Mouse (Mus musculus) right cerebral cortex, adult 18-20 months (tissue): ENCODE results near the gene Isoc2a.

Source experiments
- DNase-seq: peaks from one replicate; pipeline ENCODE4 v3.0.0; 2022; ENCODE audit warnings: mixed read lengths

The Isoc2a gene

DNA sequence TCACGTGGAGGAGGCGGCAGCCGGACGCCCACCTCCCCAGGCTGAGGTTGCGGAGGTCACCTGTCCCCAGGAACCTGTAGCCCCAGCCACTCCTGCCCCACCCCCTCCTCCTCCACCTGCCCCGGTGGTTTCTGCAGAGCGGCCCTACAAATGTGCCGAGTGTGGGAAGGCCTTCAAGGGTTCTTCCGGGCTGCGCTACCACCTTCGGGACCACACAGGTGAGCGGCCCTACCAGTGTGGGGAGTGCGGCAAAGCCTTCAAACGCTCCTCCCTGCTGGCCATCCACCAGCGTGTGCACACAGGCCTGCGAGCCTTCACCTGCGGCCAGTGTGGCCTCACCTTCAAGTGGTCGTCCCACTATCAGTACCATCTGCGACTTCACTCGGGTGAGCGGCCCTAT, 43.0 kb downstream of the Isoc2a start:
- DNase-seq = no peak

DNA sequence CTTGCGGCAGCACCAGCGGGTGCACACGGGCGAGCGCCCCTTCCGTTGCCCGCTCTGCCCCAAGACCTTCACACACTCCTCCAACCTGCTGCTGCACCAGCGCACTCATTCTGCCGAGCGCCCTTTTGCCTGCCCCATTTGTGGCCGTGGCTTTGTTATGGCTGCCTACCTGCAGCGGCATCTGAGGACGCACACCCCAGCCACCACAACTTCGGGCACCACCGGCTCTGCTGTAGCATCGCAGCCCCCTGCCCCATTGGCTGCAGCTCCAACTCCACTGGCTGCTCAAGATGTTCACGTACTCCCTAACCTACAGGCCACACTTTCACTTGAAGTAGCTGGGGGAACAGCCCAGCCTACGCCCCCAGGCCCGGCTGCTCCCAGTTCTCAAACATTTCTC, 43.5 kb downstream of the Isoc2a start:
- no peak for DNase-seq

DNA sequence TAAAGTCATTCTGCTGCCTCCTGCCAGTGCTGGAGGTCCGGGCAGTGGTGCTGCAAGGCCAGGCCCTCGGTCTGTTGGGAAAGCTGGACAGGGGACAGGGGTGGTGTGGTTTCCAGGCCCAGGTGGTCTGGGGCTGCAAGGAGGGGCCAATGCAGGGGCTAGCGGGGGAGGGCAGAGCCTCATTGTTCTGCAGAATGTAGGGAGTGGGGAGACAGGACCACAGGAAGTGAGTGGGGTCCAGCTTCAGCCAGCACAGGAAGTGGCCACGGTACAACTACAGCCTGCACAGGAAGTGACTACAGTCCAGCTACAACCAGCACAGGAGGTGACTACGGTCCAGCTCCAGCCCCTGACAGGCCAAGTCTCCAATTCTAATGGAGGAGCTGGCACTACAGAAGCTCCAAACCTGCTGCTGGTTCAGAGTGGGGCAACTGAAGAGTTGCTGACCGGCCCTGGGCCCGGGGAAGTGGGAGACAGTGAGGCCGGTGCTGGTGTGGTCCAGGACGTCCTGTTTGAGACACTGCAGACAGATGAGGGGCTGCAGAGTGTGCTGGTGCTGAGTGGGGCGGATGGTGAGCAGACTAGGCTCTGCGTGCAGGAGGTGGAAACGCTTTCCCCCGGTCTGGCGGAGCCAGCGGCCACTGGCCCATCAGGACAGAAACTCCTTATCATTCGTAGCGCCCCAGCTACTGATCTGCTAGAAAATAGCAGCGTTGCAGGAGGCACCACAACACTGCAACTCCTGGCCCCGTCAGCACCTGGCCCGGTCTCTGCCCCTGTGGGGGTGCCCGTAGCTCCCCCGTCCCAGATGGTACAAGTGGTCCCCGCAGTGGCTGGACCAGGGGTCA, 44.2 kb downstream of the Isoc2a start:
- DNase-seq = no peak

DNA sequence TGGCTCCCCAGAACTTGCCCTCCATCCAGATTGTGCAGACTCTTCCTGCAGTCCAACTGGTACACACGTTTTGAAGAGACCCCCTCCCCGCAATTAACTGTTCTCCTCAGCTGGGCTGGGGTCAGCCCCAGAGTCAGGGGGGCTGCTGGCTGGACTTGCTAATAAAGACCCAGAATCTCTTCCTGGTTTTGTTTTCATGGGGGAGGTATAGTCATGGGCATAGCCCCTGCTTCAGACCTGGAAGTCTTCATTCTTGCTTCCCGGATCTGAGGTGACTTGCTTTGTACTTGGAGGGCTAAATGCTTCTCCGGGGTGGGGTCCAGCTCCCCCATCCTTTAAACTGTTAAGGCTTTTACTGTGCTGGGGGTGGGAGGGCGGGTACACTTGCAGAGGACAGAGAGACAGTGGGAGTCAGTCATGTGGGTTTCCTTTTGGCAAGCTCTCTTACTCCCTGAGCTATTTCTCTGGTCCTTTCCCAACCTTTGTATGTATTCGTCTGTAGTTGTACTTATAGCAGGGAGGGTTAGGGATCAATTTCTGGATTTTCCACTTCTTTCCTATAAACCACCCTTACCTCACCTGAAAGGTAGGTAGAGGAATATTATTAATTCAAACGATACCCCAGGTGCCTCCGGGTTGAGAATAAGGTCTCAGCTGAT, 45.0 kb downstream of the Isoc2a start, which contains the start of gene Nat14:
Gene Nat14 (plus strand): TSS at position 205 of the 659 bp plus-strand sequence.
- no peak for DNase-seq

DNA sequence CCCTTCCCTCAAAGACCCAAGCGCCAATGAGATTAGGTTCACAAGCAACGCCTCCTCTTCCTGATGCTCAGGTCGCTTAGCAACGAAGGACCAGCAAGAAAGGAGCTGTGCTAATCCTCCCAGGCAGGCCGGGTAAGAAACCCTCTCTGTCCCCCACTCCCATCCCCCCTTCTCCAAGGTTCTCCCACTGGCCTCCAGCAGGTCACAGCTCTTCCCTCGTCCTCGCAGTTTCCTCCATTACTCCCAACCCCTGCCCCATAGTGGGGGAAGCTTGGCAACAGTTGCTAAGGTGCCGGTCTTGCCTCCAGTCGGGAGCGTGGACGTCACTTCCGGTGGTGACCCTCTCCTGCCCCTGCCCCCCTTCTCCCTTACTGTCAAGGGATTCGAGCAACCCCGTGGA, 45.6 kb downstream of the Isoc2a start:
- peak; percentile 92 for DNase-seq

DNA sequence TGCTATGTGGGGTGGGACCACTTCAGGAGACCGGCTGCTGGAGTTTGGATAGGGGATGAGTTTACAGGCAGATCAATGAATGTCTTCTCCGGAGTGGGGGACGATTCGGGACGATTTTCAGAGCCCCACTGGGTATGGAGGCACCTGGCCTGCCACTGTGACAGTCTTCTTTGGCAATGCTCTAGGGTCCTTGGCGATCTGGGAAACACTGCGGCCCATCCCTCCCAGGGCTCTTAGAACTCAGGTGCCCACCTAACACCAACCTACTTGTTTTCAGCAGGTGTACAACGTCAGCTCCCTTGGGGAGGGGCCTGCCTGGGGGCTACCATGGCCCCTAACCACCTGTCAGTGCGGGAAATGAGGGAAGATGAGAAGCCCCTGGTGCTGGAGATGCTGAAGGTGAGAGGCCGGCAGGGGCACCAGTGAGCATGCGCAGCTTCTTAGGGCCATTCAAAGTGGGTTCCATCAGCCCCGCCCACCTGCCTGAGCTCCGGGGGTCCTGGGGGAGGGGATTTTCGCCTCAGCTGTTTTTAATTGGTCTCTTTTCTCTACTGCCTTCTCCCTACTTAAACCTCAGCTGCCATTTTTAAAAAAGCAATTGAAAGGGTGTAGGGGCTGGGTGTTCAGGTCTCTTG, 46.1 kb downstream of the Isoc2a start:
- peak; percentile 75 for DNase-seq

DNA sequence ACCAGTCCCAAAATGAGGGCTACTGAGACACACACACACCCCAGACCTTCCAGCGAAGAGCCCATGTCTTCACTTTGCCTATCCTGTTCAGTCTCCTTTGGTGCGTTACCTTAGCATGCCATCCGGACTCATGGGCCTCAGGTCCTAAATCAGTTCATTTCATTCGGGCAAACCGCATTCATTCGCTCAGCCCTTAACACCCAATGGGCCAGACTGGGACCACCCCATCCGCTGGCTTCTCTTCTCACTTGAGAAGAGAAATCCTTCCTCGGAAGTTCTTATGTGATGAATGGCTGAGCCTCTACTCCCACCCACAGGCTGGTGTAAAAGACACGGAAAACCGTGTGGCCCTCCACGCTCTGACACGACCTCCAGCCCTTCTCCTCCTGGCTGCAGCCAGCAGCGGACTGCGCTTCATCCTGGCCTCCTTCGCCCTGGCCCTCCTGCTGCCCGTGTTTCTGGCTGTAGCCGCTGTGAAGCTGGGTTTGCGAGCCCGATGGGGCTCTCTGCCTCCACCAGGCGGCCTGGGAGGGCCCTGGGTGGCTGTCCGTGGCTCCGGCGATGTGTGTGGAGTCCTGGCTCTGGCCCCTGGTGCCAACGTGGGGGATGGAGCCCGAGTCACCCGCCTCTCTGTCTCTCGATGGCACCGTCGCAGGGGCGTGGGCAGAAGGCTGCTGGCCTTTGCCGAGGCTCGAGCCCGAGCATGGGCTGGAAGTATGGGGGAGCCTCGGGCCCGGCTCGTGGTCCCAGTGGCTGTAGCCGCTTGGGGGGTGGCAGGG, 46.8 kb downstream of the Isoc2a start:
- DNase-seq = peak; percentile 67

DNA sequence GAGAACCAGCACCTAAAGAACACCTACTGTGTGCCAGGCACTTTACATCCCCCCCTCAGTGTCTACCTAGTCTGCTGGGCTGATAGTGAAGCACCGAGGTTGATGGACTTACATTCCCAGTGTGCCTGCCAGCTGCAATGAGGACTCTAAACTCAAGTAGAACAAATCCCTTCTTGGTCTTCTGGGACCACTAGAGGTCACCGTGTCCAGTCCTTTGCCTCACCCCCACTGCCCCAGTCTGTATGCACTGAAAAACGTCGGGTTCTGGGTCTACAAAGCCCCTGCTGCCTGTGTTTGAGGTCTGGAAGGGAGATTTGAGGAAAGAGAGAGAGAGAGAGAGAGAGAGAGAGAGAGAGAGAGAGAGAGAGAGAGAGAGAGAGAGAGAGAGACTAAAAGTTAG, 47.5 kb downstream of the Isoc2a start:
- no peak for DNase-seq

DNA sequence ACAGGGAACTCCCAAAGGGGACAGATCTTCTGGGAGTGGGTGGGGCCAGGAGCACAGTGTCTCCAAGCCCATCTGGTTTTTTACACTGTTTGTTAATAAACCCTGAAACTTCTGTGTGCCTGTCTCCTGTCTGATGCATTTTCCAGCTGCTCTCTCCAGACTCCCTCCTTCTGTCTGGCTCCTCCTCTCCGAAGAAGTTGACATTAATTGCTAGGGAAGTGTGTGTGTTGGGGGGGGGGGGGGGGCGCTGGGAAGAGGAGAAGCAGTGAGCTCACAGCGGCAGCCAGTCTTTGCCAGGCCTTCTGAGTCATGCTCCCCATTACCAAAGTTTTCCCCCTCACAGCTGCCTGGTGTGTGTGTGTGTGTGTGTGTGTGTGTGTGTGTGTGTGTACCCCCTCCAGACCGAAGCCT, 47.9 kb downstream of the Isoc2a start:
- DNase-seq = peak; percentile 55

DNA sequence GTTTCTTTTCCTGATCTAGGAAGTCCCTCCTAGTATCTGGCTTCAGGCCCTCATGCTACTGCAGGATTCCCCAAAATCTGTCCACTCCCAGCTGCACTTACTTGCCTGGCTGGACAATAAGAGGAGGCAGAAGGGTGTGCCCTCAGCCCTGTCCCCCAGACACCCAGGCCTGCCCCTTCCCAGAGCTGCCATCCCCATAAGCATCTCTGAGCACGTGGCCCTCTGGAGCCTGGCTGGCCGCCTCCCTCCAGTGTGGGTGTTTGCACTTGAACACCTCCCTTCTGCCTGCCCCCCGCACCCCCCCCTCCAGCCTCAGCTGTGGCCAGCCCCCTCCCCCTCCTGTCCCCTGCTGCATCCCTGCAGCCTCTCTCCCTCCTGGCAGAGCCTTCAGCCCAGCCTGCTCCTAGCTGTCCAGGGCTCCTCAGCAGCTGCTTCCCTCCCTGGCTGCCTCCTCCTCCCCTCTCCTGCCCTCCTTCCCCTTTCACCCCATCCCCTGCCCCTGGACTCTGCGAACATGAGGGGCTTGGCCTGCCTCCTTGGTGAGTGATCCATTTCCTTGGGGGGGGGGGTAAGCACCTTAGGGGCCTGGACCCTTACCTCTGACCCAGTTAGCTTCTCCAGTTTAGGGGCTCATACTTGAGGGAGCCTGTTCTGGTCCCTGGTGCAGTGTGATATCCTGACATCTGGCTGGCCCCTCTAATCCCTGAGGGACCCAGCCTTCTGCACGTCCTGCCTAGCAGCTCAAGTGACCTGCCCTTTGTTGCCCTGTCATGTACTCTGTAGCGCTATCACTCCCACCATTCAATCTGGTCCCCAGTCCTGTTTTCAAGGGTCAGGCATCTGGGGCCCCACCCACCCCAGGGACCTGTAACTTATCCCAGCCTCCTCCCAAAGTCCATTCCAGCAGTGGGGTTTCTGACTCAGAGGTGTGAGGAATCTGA, 48.8 kb downstream of the Isoc2a start, which contains the start of gene Ssc5d:
Gene Ssc5d (plus strand): TSS at position 345 of the 941 bp plus-strand sequence.
- DNase-seq = no peak

DNA sequence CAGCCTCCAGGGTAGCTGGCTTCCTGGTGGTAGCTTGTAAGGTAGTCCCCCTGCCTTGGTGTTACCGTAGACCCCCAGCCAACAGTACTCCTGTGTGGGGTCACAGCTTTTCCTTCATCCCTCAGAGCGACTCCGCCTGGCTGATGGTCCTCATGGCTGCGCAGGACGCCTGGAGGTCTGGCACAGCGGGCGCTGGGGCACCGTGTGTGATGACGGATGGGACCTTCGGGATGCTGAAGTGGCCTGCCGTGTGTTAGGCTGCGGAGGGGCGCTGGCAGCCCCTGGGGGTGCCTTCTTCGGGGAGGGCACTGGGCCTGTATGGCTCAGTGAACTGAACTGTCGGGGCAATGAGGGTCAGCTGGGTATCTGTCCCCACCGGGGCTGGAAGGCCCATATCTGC, 49.9 kb downstream of the Isoc2a start:
- no peak for DNase-seq

DNA sequence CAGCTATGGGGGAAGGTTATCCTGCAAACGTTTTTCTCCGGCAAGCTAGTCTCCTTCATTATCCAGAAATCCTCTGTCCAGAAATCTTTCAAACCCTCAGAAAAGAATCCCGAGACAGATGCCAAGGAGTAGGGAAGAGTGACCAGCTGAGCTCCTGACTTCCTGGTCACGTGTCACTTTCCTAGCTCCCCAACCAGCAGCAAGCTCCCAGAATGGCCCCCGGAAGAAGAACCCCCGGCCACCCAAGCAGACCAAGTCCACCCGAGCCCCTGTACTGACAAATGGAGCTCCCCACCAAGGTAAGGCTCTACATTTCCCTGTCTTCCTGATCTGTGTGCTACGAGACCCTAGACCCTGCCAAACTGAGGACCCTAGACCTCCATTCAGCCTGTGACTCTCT, 50.8 kb downstream of the Isoc2a start:
- DNase-seq = no peak

DNA sequence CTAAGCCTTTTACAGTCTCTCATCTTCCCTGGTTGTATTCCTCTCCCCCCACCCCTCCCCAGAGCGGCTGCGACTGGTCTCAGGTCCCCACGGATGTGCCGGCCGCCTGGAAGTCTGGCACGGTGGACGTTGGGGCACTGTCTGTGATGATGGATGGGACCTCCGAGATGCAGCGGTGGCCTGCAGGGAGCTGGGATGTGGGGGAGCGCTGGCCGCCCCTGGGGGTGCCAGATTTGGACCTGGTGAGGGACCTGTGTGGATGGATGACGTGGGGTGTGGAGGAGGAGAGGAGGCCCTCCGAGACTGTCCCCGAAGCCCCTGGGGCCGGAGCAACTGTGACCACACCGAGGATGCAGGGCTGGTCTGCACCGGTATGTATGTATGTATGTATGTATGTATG, 51.4 kb downstream of the Isoc2a start:
- no peak for DNase-seq

DNA sequence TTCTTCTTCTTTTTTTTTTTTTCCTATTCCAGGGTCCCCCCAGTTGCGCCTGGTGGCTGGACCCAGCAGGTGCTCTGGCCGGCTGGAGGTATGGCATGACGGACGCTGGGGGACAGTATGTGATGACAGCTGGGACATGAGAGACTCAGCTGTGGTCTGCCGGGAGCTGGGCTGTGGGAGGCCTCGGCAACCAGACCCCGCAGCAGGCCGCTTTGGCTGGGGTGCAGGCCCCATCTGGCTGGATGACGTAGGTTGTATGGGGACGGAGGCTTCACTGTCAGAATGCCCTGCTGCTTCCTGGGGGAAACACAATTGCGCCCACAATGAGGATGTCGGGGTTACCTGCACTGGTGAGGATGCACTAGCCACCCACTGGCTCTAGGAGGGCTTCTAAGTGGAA, 56.1 kb downstream of the Isoc2a start:
- no peak for DNase-seq

DNA sequence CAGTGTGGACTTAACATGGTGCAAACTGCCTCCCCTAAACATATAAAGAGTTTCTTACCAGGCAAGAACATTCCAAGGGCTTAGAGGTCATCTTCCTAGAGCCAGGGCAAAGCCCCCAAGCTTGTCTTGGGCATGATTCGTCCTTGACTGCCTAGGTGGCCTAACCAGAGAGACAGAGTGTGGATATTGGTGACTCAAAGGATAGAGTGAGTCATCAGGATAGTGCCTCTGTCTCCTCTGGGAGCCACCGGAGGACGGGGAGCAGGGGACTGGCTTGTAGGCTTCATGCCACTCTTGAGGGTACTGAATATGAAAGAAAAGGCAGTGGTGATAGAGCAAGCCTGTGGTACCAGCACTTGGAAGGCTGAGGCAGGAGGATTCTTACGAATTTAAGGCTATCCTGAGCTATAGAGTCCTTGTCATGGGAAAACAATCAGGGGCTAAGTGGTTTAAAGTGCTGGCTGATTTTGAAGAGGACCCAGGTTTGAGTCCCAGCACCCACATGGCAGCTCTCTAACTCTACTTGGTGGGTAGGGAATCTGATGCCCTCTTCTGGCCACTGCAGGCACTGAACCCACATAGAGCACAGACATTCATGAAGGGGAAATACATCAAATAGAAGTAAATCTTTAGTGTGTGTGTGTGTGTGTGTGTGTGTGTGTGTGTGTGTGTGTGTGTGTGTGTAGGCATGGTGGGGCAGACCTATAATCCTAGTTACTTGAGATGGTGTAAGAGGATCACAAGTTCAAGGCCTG, 57.4 kb downstream of the Isoc2a start:
- DNase-seq = no peak

DNA sequence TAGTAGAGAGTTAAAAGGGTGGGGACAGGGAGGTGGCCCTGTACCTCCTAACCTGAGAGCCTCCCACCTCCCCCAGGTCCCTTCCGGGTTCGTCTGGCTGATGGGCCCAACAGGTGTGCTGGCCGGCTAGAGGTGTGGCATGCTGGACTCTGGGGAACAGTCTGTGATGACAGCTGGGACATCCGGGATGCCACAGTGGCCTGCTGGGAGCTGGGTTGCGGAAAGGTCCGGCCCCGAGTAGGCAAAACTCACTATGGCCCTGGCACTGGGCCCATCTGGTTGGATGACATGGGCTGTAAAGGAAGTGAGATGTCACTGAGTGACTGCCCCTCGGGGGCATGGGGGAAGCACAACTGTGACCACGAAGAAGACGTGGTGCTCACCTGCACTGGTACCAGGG, 59.9 kb downstream of the Isoc2a start:
- DNase-seq = no peak

DNA sequence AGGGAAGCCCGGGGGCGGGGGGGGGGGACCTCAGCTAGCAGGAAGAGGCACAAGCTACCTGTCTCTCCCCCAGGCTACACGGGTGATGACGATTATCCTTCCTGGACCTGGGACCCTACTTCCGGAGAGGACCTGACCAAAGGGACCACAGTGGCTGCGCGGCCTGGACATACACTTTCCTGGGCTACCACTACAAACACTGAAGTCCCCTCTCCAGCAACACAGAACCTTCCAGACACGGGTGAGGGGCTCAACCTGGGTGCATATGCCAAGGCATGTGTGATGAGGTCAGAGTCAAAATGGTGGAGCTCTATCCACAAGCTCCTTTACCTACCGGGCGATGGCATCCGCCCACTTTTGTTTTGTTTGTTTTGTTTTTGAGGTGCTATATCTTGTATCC, 60.4 kb downstream of the Isoc2a start:
- DNase-seq = no peak

DNA sequence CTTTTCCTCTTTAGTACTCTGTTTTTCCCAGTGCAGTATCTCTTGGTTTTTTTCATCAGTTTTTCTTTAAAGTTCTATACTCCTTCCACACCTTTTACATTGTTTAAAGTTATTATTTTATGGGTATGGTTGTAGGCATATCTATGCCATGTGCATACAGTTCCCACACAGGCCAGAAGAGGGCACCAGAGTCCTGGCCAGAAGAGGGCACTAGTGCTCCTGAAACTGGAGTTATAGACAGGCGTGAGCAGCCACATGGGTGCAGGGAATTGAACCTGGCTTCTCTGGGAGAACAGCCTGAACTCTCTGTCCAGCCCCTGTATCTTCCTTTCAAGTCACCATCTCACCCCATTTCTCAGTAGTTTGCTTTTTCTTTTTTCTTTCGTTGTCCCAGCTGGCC, 61.5 kb downstream of the Isoc2a start:
- DNase-seq = no peak

DNA sequence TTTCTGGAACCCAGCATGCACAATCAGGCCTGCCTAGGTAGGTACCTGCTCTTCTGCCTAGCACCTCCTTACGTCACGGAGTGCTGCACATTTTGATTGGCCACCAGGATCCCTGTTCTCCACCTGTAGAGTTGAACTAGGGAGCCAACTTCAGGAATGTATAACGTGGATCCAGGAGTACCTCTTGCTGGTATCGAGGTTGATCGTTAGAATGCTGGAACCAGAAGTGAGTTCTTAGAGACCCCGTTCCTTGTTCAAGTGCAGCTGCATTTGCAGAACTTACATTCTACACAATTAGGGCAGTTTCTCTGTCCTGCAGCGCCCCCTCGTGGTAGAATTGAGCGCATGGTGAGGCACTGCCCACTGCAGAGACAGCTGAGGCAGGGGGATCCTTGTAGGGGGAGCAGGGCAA, 63.1 kb downstream of the Isoc2a start:
- DNase-seq = peak; percentile 70

DNA sequence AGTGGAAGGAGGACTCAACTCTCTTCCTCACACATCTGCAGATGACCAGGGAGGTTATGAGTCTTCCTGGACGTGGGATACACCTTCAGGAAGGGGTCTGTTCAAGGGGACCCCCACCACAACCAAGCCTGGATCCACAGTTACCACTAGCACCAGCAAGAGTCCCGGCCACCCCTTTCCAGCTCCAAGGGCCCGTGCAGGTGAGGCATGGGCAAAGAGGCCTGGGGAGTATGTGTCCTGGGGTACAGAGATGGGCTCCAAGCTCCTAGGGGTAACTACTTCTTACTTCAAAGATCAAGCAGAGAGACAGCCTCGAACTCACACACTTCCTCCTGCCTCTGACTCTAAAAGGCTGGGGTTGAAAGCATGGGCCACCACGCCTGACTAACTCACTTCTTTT, 65.7 kb downstream of the Isoc2a start:
- no peak for DNase-seq

DNA sequence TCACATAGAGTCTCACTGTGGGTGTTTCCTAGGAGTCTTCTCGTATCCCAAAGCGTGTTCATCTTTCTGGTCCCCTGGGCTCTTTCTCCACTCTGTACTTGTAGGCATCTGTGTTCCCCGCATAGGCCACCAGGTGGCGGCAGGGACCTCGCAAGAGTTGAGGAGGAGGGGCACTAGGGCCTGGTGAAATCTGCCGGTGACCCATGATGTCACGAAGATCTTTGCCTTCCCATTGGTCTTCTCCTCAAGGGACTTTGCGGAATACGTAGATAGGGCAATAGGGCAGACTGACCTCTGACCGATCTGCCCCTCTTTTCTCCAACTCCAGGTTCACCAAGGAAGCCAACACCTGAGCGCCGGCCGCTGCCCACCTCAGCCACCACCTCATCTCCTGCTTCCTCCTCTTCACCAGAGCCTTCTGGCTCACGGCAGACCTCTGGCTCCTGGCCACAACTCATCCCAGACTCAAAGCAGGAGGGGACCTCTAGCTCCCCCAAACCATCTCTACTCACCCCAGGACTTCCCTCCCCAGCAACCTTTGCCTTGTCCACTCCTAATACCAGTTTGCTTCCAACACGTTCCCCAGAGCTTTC, 66.4 kb downstream of the Isoc2a start:
- DNase-seq = peak; percentile 92
